Mouse (Mus musculus): ENCODE measurements around the gene Dag1.

DNA sequence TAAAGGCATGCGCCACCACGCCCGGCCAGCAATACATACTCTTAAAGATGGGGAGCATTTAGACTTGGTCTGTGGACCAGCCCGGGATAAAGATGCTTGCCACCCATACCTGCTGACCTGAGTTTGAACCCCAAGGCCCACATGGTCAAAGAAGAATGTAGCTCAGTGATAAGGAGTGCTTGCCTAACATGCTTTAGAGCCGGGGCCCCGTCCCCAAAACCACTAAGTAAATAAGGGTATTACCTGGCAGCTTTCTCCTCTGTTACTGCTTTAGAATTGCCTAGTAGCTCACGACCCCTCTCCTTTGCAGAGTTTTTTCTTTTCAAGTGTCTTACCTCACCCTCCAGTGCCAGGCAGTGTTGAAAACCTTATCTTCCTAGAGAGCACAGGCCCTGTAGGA lies 11.0 kb downstream of the Dag1 start:
- TF ChIP-seq CTCF (IDR thresholded peaks at IDR 0.05; ENCODE audit: low read depth, low read length) (no peak), GATA1 (IDR thresholded peaks at IDR 0.05; ENCODE audit: borderline replicate concordance, low read length) (no peak)
